Mouse (Mus musculus) ES-E14 (cell line): Measurements from ENCODE around the gene Tmem14a. TPM values are rescaled to one million over a fixed set of nuclear protein-coding genes. Genes with fewer than 3 reads are reported as not detected.
A peak's percentile ranks its signal among the peaks of the same experiment; 100 is the strongest.
"Not testable (repeated sequence)": the region's sequence is repeated elsewhere in the genome, so short reads cannot be mapped to it uniquely, and the experiment has no call there.

Experiments
- DNase-seq: peaks from one replicate; pipeline ENCODE4 v3.0.0-alpha.2; 2013; ENCODE audit warnings: low read depth, low spot score
- H3K27ac ChIP-seq: 2 replicates; pipeline ENCODE4 v1.5.1; 2012; ENCODE audit warnings: low read depth, mild to moderate bottlenecking, low read length, moderate library complexity, mixed read lengths; ENCODE audit not compliant: poor library complexity, insufficient read depth, severe bottlenecking
- H3K36me3 ChIP-seq: 2 replicates; pipeline ENCODE4 v1.6.1; 2012; ENCODE audit warnings: mild to moderate bottlenecking, low read length, moderate library complexity, mixed read lengths; ENCODE audit not compliant: control insufficient read depth, poor library complexity, insufficient read depth, severe bottlenecking
- H3K4me1 ChIP-seq, 2 experiments: fragments of 150-350 bp in 1 of 2; sonication (generic) in 1 of 2; 2 replicates each; pipeline ENCODE4 v1.6.1; 2012; ENCODE audit warnings: low read length in 2 of 2, mild to moderate bottlenecking in 1 of 2, mixed read lengths in 1 of 2; ENCODE audit not compliant: control insufficient read depth in 2 of 2, insufficient read depth in 2 of 2, poor library complexity in 1 of 2
- H3K4me3 ChIP-seq, 2 experiments: fragments of 150-350 bp in 1 of 2; sonication (generic) in 1 of 2; 2 replicates each; pipeline ENCODE4 v1.5.1; 2012; ENCODE audit warnings: low read length in 2 of 2, low read depth in 1 of 2, mild to moderate bottlenecking in 1 of 2, mixed read lengths in 1 of 2; ENCODE audit not compliant: insufficient read depth in 1 of 2, poor library complexity in 1 of 2, severe bottlenecking in 1 of 2
- H3K9ac ChIP-seq: 2 replicates; pipeline ENCODE4 v1.6.1; 2012; ENCODE audit warnings: low read depth, mild to moderate bottlenecking, low read length, mixed read lengths; ENCODE audit not compliant: poor library complexity, insufficient read depth, severe bottlenecking
- H3K9me3 ChIP-seq: fragments of 150-350 bp; sonication (generic); 2 replicates; pipeline ENCODE4 v1.6.1; 2012; ENCODE audit warnings: low read depth, mild to moderate bottlenecking, low read length; ENCODE audit not compliant: control insufficient read depth, insufficient read depth
- CHD2 ChIP-seq: IDR thresholded peaks from 2 replicates; pipeline ENCODE4 v1.6.1; 2014; ENCODE audit warnings: mild to moderate bottlenecking, low read depth, low read length, inconsistent platforms
- HCFC1 ChIP-seq: IDR thresholded peaks from 2 replicates; pipeline ENCODE4 v1.6.1; 2012; ENCODE audit warnings: low read length, inconsistent platforms, borderline replicate concordance; ENCODE audit not compliant: insufficient read depth
- MAFK ChIP-seq: IDR thresholded peaks from 2 replicates; pipeline ENCODE4 v1.6.1; 2014; ENCODE audit warnings: mild to moderate bottlenecking, low read depth, low read length, inconsistent platforms; ENCODE audit not compliant: insufficient read depth
- ZC3H11A ChIP-seq: IDR thresholded peaks from 2 replicates; pipeline ENCODE4 v1.6.1; 2012; ENCODE audit warnings: low read depth, mild to moderate bottlenecking, inconsistent platforms, low read length, borderline replicate concordance
- ZNF384 ChIP-seq: IDR thresholded peaks from 2 replicates; pipeline ENCODE4 v1.6.1; 2012; ENCODE audit warnings: low read depth, low read length, inconsistent platforms
- in situ Hi-C, 2 experiments: fragments of 600-800 bp; cut with MboI; formaldehyde crosslinking; loops; one replicate each; pipeline ENCODE4 v1.15.1; 2025; ENCODE audit warnings: low sequenced_read_pairs in 2 of 2, inconsistent platforms in 1 of 2; ENCODE audit not compliant: unreplicated experiment in 2 of 2
- total RNA-seq: library from RNA; depleted of rRNA; stranded (reverse); fragments of 300-350 nt; gene quantifications from 2 replicates; pipeline ENCODE4 v1.2.3, GENCODE M21; 2012

Gene Tmem14a
- total RNA-seq, 1 experiment: 5.8 TPM

GRCm38 (mm10) chr1:21256391-21256790 lies 38.0 kb downstream of the Tmem14a start:
- Histone ChIP-seq H3K9me3 (no peaks in the 10 kb centered on the region), H3K36me3 (peaks cover 2% of the 10 kb centered on the region; the same call in 1 of the 2 replicates), H3K4me1 (peaks cover 9 to 11% of the 10 kb centered on the region in 2 experiments; a peak in 3 of 4 replicates), H3K27ac (peak overlapping the region; percentile 98), H3K9ac (peak overlapping the region; percentile 26; the same call in 1 of the 2 replicates), H3K4me3 (peak overlapping the region in 1 of 2 experiments; percentile 44; a peak in 2 of 4 replicates)
- in situ Hi-C loops: no loop called here
- DNase-seq: peak; percentile 75
- no peak for TF ChIP-seq MAFK
- no peak for TF ChIP-seq HCFC1
- TF ChIP-seq CHD2: no peak

- no peak for TF ChIP-seq MAFK
- Histone ChIP-seq H3K36me3 (peaks cover 2% of the 10 kb centered on the region; the same call in 1 of the 2 replicates), H3K9ac (no peak overlapping the region; the same call in 1 of the 2 replicates), H3K27ac (peak overlapping the region; percentile 92; the same call in 1 of the 2 replicates), H3K4me1 (peaks cover 9 to 11% of the 10 kb centered on the region in 2 experiments; a peak in 3 of 4 replicates), H3K9me3 (no peaks in the 10 kb centered on the region), H3K4me3 (peak overlapping the region in 1 of 2 experiments; percentile 26; a peak in 1 of 4 replicates)
- in situ Hi-C loops: no loop called here
- DNase-seq: peak; percentile 42
Measured at GRCm38 (mm10) chr1:21256871-21257270, 38.5 kb downstream of the Tmem14a start.

- H3K36me3 ChIP-seq, H3K4me3 ChIP-seq, H3K9me3 ChIP-seq, H3K4me1 ChIP-seq, H3K27ac ChIP-seq, in situ Hi-C loops, H3K9ac ChIP-seq: not testable (repeated sequence)
- peak; percentile 51 for DNase-seq
Measured at GRCm38 (mm10) chr1:21259981-21260380, 41.6 kb downstream of the Tmem14a start.

GRCm38 (mm10) chr1:21262401-21262800 lies 44.0 kb downstream of the Tmem14a start:
- peaks cover 2 to 7% of the 10 kb centered on the region in 2 experiments; a peak in 3 of 4 replicates for H3K4me1 ChIP-seq
- no peak overlapping the region for H3K9ac ChIP-seq
- H3K27ac ChIP-seq: no peak overlapping the region
- H3K9me3 ChIP-seq: no peaks in the 10 kb centered on the region
- H3K36me3 ChIP-seq: no peaks in the 10 kb centered on the region
- in situ Hi-C loops: no loop called here
- DNase-seq: no peak
- no peak for TF ChIP-seq ZNF384
- no peak for TF ChIP-seq MAFK
- TF ChIP-seq HCFC1: no peak
- no peak for TF ChIP-seq ZC3H11A
- no peak for TF ChIP-seq CHD2
- H3K4me3 ChIP-seq: no peak overlapping the region

- no peak for TF ChIP-seq ZNF384
- TF ChIP-seq ZC3H11A: no peak
- no peak for TF ChIP-seq HCFC1
- Histone ChIP-seq H3K9ac (no peak overlapping the region), H3K9me3 (no peaks in the 10 kb centered on the region), H3K36me3 (no peaks in the 10 kb centered on the region), H3K4me1 (peaks cover 2% of the 10 kb centered on the region in 2 experiments; a peak in 2 of 4 replicates), H3K4me3 (no peak overlapping the region), H3K27ac (no peak overlapping the region)
- in situ Hi-C loops: no loop called here
- no peak for DNase-seq
Measured at GRCm38 (mm10) chr1:21263986-21264385, 45.6 kb downstream of the Tmem14a start.
